Mouse (Mus musculus): ENCODE measurements around the gene Skap2.

The Skap2 gene

DNA sequence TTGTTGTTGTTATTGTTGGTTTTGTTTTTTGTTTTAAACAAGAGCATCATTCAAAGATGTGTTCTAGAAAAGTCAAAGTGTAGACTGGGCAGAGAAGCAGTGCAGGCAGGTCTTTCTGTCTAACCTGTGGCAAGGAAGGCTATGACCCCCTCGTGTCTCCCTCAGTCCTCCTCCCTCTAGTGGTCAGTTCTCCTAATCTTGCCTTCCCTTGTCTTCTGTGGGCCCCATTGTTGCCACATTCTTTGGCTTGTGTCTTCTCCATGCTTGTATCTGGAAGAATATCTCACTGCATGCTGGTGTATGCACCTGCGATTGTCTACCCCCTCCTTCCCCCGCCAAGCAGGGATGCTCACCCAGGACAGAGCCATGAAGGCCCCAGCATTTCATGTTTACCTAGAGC, 174.2 kb downstream of the Skap2 start:
- no peak for DNase-seq

DNA sequence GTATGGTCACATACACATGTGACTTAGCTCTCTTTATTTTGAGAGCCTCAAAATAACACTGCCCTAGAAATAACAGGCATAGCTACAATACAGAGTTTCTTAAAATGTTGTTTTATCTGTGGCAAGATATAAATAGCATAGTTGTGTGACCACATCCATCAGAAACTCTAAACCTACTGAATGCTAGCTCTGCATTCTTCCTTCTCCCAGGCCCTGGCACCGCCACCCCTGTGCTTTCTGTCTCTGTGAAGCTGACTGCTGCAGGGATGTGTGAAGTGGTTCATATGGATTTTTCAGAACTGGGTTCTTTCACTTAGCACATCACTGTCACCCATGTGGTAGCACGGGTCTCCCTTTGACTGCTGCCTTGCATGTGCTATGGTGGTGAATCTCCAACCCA, 179.0 kb downstream of the Skap2 start:
- no peak for DNase-seq

DNA sequence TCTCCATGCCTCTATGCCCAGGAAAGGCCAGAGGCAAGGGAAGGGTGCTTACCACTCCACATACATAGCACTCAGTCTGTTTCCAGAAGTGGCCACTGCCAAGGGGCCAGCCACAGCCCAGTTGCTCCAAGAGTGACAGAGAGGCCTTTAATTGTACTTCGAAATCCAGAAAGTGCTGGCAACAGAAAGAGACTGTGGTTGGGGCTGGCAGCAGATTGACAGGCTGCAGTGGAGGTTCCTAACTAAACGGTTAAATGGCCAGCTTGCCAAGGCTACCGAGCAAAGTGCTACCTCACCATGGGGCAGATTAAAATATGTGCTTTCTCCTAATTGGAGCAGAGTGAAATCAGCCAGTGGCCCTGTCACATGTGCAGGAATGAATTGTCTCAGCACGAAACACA, 186.7 kb downstream of the Skap2 start:
- DNase-seq = no peak

DNA sequence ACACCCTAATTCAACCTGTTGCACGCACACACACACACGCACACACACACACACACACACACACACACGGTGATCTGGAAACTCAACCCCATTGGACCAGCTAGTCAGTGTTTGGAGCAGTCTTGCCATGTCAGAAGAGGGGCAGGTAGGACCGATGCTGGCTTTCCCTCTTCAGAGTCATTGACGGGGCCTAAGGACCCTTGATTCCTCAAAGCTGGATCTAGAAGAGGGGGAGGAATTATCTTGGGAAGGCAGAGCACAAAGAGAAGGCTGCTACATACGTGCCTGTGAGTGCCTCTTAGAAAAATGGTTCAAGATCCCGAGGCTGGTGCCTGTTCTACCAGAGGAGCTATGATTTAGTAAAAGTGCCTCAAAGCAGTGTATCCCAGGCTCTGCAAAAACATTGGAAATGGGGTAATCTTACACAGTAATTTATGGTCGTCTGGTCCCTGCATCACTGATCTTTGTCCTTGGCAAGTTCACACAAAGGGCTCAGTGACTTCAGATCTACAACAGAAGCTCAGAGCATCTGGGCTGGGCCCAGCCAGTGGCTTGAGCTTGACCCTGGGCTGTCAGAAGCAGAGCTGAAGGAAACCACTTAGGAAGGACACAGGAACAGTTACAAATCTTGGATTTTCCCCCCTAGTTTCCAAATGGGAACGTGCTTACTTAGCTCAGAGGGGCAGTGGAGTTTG, 188.1 kb downstream of the Skap2 start:
- no peak for DNase-seq

DNA sequence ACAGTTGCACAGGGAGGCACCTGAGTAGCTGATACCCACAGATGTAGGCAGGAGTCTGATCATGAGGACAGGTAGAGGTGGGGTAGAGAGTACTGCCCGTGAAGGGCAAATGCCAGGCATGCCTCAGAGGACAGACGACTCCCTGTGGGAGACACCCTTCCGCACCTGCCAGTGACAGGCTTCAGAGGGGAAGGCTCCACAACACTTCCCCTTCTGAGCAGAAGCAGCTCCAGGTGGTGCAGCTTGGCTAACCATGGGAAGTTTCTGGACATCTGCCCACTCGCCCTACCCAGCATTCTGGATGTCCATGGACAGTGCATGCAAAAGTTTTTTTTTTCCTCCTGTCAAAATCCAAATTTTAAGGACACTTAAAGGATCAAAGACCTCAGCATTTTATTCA, 190.3 kb downstream of the Skap2 start:
- DNase-seq = no peak

DNA sequence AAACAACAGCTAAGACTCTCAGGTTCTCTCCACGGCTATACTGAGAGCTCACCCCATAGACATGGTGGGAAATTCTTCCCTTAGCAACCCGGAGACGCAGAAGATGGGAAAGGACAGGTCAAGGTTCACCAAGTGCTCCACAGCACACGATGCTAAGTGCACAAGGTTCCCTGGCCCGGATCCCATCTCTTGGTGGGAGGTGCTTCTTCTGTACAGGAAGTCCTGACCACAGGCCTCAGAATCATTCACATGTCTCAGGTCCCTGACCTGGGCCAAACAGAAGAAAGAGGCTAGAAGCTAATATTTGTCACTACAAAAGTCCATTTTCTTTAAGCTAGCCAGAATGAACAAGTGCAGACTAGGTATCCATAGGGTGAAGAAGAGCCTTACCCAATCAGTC, 191.5 kb downstream of the Skap2 start:
- no peak for DNase-seq

DNA sequence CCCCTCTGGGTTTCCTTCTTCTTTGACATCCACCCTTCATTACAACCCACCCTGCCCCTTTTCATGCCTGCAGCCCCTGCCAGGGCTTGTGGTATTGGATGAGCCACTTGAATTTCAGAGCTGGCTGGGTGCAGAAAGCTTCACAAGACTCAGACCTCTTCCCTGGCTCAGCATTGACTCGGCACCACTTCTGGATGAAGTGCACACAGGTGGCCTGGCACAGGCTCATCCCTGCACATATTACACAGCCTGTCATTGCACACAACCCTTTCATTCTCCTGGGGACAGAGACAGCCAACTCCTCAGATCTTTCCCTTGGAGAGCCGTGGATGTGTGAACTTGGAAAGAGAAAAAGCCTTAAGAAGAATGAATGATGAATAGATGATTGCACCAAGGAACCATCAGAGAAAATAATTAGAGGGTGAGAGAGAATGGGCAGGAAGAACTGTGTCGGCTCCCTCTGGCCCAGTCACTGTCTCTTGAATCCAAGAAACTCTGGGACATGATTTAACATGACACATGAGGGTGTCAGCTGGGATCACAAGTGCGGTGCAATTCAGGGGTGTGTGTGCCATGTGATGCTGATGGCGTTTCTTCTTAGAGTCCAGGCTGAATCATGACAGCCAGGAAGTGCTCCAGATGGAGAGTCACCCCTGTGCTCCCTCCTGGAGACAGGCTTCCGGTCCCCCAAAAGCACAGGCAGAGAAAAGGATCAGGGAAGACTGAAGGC, 195.3 kb downstream of the Skap2 start:
- no peak for DNase-seq

DNA sequence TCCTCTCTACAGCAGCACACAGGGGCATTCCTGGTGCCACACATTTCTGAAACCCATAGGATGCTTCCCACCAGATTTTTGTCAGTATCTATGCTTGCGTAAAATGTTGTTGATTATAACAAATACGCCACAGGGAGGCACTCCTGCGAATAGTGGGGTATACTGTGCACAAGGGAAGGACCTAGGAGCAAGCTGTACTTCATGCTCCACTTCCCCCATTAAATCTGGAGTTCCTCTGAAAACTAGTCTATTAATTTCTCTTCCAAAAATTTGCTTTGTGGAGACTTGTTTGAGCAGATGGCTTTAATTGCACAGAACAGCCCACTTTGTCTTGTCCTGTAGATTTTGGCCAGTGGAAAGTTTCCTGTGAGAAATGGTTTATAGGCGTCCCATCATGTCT, 201.4 kb downstream of the Skap2 start:
- DNase-seq = peak; percentile 18

DNA sequence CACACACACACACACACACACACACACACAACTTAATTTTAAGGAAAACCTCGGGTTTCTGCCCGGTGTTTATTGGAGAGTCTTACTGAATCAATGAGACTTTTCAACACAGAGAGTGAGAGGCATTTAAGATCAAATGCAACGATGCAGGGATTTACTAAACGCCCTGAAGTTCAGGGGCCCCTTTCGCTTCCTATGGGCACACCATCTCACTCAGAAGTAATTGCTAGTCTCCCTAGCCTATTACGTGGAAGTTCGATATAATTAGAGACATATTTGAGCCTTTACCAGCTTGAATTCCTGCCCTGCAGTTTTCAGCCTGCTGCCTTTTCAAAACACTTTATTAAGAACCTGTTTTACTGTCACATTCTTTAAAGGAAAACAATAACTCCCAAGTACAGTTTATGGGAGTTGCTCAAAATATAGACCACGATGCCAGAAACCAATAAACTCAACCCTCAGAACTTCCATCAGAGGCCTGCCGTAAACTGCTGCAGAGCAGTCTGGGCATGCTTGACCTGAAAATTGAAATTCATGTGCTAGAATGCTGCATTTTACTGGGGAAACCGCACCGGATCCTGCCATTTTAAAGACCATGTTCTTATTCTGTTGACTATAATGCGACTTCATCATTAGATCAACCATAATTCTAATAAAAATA, 203.1 kb downstream of the Skap2 start:
- no peak for DNase-seq

DNA sequence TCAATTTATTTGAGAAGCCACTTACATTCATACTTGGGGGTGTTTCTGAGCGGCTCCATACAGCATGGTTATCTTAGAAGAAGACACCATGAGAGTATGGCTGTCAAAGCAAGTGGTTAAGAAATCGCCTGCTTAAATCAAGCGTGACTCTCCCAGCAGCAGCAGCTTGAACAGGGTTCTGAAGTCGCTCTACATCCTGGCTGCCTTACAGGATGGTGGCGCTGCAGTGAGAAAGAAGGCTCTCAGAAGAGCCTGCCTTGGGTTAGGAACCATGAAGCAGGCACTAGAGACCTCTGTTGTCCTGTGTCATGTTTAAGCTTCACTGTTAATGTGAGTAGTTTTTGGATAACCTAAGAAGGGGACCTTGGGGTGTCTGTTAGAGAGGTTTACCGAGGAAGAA, 204.3 kb downstream of the Skap2 start:
- no peak for DNase-seq
